Mouse (Mus musculus): ENCODE results near the gene Rpl29. TPM values are rescaled to one million over a fixed set of nuclear protein-coding genes. Genes with fewer than 3 reads are reported as not detected.

Rpl29 gene
- polyA plus RNA-seq, 1 experiment from 2014 or later: 845 TPM

DNA sequence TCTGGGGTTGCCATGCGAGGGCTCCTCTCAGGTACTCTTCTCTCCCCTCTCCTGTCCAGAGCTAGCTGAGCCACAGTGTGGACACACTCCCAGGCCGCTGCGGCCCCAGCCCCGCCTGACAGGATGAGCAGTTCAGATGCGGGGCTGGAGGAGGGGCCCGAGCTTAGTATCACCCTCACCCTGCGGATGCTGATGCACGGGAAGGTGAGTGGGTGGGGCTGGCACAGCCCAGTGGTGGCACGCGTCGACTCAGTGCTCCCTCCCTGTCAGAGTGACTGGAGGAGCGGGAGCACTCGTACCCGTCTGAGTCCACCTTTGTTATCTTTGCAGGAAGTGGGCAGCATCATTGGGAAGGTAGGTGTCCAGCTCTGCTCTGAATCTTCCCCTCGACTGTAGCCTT, 30.7 kb downstream of the Rpl29 start:
- Histone ChIP-seq H3K4me3 (no peak overlapping the region), H3K4me2 (no peak overlapping the region), H3K9ac (peak overlapping the region; percentile 21; the same call in 1 of the 2 replicates), H3K4me1 (peaks cover 72% of the 10 kb centered on the region), H3K9me3 (replicated peaks) (no peaks in the 10 kb centered on the region), H3K36me3 (ENCODE audit: poor library complexity, severe bottlenecking) (peaks cover 71% of the 10 kb centered on the region), H3K27ac (peak overlapping the region; percentile 51), H3K27me3 (no peaks in the 10 kb centered on the region; the same call in 1 of the 2 replicates)
- 83% methylated on average over 15 of the region's 15 CpGs for WGBS
- no peak for ATAC-seq

DNA sequence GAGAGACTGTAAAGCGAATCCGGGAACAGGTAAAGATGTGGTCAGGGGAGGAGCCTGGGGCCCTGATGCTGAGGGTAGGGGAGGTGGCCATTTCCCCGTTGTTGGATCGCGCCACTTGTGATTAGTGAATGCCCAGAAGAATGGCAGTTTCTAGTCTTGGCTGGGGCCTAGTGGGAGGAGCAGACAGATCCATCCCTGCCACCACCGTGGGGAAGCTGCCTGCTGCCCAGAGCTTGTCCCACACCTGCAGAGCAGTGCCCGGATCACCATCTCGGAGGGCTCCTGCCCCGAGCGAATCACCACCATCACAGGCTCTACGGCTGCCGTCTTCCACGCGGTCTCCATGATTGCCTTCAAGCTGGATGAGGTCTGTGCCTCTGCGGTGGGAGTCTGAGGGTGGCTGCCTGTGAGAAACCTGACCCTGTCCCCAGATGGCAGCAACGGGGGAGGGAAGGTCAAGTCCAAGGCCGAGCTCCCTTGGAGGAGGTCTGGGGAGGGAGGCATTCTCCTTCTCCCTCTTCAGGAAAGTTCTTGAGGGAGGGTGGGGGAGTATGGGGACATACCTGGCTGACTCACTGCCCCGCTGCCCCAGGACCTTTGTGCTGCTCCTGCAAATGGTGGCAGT, 31.3 kb downstream of the Rpl29 start:
- 81% methylated on average over 18 of the region's 18 CpGs for WGBS
- no peaks in the 10 kb centered on the region; the same call in 1 of the 2 replicates for H3K27me3 ChIP-seq
- H3K9me3 ChIP-seq (replicated peaks): no peaks in the 10 kb centered on the region
- H3K36me3 ChIP-seq (ENCODE audit: poor library complexity, severe bottlenecking): peaks cover 71% of the 10 kb centered on the region
- H3K4me3 ChIP-seq: no peak overlapping the region
- no peak overlapping the region for H3K4me2 ChIP-seq
- H3K9ac ChIP-seq: no peak overlapping the region; the same call in 1 of the 2 replicates
- H3K27ac ChIP-seq: no peak overlapping the region
- ATAC-seq: no peak
- H3K4me1 ChIP-seq: peaks cover 72% of the 10 kb centered on the region

DNA sequence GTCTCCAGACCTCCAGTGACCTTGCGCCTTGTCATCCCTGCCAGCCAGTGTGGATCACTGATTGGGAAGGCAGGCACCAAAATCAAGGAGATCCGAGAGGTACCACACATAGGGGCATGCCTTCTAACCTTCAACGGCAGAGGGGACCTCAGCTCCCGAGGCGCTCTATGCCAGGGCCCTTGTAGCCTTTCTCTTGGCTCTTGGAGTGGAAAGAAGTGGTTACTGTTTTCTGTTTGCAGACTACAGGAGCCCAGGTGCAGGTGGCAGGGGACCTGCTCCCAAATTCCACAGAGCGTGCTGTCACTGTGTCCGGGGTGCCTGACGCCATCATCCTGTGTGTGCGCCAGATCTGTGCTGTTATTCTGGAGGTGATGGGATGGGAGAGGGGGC, 31.8 kb downstream of the Rpl29 start:
- Histone ChIP-seq H3K9ac (no peak overlapping the region), H3K4me2 (no peak overlapping the region), H3K36me3 (ENCODE audit: poor library complexity, severe bottlenecking) (peaks cover 71% of the 10 kb centered on the region), H3K27me3 (no peaks in the 10 kb centered on the region; the same call in 1 of the 2 replicates), H3K4me1 (peaks cover 72% of the 10 kb centered on the region), H3K4me3 (no peak overlapping the region), H3K27ac (no peak overlapping the region), H3K9me3 (replicated peaks) (no peaks in the 10 kb centered on the region)
- ATAC-seq: no peak
- WGBS: 96% methylated on average over 9 of the region's 9 CpGs

DNA sequence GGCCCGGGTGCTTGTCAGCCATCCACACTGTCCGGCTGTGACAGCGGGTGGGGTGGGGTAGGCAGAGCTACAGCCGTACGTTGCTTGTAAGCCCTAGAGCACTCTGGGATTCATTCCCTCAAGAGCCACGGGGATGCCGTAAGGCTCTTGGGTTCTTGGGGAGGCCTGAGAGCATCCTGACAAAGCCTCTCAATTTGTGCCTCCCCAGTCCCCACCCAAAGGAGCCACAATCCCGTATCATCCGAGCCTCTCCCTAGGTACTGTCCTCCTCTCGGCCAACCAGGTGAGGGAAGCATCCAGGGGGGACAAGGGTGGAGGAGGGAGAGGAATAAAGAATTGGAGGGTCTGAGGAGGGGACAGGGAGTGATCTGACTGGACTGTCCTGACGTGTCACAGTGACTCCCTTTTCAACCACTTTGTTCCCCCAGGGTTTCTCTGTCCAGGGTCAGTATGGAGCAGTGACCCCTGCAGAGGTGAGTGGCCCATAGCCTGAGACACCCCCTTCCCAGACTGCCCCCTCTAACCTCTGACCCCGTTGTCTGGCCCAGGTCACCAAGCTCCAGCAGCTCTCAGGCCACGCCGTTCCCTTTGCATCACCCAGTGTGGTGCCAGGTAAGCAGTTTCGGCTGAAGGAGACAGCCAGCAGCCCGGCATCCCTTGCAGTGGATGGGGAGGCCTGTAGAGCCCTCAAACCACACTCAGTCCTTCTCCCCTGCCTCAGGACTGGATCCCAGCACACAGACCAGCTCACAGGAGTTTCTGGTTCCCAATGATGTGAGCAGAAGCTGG, 32.6 kb downstream of the Rpl29 start:
- H3K27me3 ChIP-seq: no peaks in the 10 kb centered on the region; the same call in 1 of the 2 replicates
- no peak overlapping the region for H3K9ac ChIP-seq
- H3K4me3 ChIP-seq: no peak overlapping the region
- no peak for ATAC-seq
- H3K4me1 ChIP-seq: peaks cover 67% of the 10 kb centered on the region
- H3K4me2 ChIP-seq: no peak overlapping the region
- 85% methylated on average over 16 of the region's 16 CpGs for WGBS
- H3K36me3 ChIP-seq (ENCODE audit: poor library complexity, severe bottlenecking): peaks cover 65% of the 10 kb centered on the region
- no peak overlapping the region for H3K27ac ChIP-seq
- H3K9me3 ChIP-seq (replicated peaks): no peaks in the 10 kb centered on the region

DNA sequence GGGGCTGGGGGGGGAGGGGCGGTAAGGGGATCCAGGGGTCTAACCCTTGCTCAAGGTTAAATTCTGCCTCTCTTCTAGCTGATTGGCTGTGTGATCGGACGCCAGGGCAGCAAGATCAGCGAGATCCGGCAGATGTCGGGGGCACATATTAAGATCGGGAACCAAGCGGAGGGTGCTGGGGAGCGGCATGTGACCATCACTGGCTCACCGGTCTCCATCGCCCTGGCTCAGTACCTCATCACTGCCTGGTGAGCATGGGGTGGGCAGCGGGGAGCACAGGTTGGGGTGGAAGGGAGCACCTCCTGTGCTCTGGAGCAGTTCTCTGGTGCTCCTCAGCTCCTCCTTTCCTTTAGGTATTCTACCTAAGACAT, 33.2 kb downstream of the Rpl29 start:
- Histone ChIP-seq H3K4me2 (no peak overlapping the region), H3K27ac (no peak overlapping the region), H3K9ac (no peak overlapping the region), H3K4me1 (peaks cover 61% of the 10 kb centered on the region), H3K27me3 (no peaks in the 10 kb centered on the region; the same call in 1 of the 2 replicates), H3K36me3 (ENCODE audit: poor library complexity, severe bottlenecking) (peaks cover 59% of the 10 kb centered on the region), H3K4me3 (no peak overlapping the region), H3K9me3 (replicated peaks) (no peaks in the 10 kb centered on the region)
- no peak for ATAC-seq
- 89% methylated on average over 12 of the region's 12 CpGs for WGBS

DNA sequence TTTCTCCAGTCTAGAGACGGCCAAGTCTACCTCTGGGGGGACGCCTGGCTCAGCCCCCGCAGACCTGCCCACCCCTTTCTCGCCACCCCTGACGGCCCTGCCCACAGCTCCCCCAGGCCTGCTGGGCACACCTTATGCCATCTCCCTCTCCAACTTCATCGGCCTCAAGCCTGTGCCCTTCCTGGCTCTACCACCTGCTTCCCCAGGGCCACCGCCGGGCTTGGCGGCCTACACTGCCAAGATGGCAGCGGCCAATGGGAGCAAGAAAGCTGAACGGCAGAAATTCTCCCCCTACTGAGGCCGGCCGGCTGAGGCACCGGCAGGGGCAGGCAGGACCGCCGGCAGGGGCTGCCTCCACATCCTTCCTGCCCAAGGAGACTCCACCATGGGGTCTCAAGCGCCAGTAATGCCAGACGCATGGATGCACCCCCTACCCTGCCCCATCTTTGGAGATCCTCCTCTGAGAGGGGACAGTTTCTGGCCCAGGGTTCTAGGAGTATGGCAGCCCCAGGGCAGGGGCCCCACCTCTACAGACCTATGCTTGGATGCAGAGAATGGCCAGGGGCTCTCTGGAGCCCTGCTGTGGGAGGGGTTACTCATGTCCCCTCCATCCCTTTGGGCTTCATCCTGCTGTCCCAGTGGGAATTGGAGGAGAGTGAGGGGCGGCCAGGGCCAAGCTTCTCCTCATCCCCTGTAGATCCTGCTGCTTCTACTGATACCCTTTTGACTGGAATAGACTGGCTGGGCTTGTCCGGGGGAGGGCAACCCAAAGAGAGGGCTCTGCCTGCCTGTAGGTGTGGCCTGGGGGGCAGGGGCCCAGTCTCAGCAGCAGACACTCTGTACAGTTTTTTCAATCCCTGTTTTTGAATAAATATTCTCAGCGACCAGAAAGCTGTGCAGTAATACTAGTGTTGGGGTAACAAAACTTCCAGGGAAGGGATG, 34.1 kb downstream of the Rpl29 start:
- peaks cover 50% of the 10 kb centered on the region for H3K36me3 ChIP-seq (ENCODE audit: poor library complexity, severe bottlenecking)
- H3K4me1 ChIP-seq: peaks cover 51% of the 10 kb centered on the region
- no peak overlapping the region for H3K4me2 ChIP-seq
- H3K27ac ChIP-seq: no peak overlapping the region
- ATAC-seq: no peak
- 81% methylated on average over 21 of the region's 21 CpGs for WGBS
- H3K9ac ChIP-seq: peak overlapping the region; percentile 35; the same call in 1 of the 2 replicates
- H3K27me3 ChIP-seq: no peaks in the 10 kb centered on the region; the same call in 1 of the 2 replicates
- H3K4me3 ChIP-seq: no peak overlapping the region
- H3K9me3 ChIP-seq (replicated peaks): no peaks in the 10 kb centered on the region

DNA sequence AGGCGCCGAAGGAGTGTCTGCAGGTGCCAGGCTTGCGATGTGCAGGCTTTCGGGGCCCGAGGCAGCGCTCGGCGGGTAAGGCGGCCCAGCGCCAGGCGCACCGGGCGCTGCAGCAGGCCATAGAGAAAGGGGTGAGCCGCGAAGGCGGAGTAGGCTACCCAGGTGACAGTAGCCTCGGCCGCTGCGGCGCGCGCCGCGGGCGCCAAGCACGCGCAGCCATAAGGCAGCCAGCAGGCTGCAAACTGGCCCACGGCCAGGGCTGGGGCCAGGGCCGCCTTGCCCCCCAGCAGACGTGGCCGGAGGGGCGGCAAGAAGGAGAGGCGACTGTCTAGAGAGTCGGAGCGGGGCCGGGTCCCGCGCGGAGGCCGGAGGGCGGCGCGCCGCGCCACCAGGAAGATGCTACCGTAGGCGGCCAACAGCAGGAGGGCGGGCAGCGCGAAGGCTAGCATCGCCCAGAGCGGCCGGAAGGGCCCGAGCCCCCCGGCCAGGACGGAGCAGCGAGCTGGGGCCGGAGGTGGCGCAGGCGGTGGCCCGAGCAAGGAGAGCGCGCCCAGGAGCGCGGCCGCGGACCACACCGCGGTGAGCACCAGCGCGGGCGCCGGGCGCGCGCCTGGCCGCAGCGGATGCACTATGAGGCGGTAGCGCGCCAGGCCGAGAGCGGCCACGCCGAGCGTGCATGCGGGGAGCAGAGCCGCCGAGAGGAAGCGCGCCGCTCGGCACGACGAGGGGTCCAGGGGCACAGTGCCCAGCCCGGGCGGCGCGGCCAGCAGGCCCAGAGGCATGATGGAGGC, 35.7 kb downstream of the Rpl29 start:
- Histone ChIP-seq H3K36me3 (ENCODE audit: poor library complexity, severe bottlenecking) (peaks cover 46% of the 10 kb centered on the region), H3K27me3 (no peaks in the 10 kb centered on the region; the same call in 1 of the 2 replicates), H3K4me1 (peaks cover 36% of the 10 kb centered on the region), H3K4me3 (peak overlapping the region; percentile 50), H3K9ac (peak overlapping the region; percentile 79), H3K4me2 (peak overlapping the region; percentile 95), H3K9me3 (replicated peaks) (no peaks in the 10 kb centered on the region), H3K27ac (peak overlapping the region; percentile 70)
- 2% methylated on average over 99 of the region's 99 CpGs for WGBS
- peak; percentile 81 for ATAC-seq

DNA sequence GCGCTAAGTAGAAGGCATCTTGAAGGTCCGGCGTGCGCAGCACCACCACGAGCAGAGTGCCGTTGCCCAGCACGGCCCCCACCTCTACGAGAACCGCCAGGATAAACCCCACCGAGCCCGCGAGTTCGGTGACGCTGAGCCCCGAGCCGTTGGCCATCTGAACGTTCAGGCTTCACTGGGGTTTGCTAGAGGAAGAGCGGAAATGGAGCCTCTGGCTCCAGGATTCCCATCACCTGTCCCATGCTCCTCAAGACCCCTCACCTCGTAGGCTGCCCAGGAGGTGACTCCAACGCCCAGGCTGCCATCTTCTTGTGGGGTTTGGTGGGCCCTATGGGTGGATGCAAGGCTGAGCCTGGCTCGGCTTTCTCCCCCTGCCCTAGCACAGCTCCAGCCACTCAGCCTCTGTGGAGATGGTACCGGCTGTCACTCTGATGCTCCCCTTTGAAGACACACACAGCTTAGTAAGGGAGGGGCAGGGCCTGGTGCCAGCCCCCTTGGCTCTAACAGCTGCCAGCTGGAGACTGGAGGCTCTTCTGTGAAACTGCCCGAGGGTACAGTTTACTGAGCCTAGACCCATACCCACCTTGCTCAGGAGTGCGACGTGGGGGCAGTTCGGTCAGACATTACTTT, 36.4 kb downstream of the Rpl29 start, which contains the start of gene Gpr62:
Gene Gpr62, minus strand, starts transcription at position 368 of the 630 bp plus-strand sequence.
- H3K9me3 ChIP-seq (replicated peaks): no peaks in the 10 kb centered on the region
- H3K4me3 ChIP-seq: peak within 1 kb of the TSS; percentile 50
- H3K9ac ChIP-seq: peak within 1 kb of the TSS; percentile 79
- peak within 1 kb of the TSS; percentile 70 for H3K27ac ChIP-seq
- H3K36me3 ChIP-seq (ENCODE audit: poor library complexity, severe bottlenecking): peaks cover 39% of the 10 kb centered on the region
- H3K4me1 ChIP-seq: peaks cover 28% of the 10 kb centered on the region
- peak; percentile 64 for ATAC-seq
- WGBS: 26% methylated on average over 26 of the region's 26 CpGs
- H3K4me2 ChIP-seq: peak within 1 kb of the TSS; percentile 95
- H3K27me3 ChIP-seq: no peaks in the 10 kb centered on the region; the same call in 1 of the 2 replicates

DNA sequence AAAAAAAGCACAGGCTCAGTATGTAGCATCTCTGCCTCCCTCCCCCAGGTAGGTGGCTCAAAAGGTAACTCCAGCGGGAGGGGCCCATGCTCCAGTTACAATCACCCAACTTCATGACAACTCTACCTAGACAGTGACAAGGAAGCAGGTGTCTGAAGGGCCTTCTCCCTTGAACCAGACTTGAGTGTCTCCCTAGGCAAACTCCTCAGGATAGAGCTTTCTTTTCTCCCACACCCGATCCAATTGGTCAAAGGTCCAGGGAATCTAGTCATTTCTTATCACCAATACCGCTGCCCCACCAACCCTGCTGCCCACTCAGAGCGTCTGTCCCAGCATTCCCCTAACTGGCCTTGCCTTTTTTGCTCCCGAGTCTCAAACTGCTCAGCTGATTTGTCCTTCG, 37.5 kb downstream of the Rpl29 start:
- Histone ChIP-seq H3K4me3 (no peak overlapping the region), H3K9ac (no peak overlapping the region), H3K36me3 (ENCODE audit: poor library complexity, severe bottlenecking) (peaks cover 28% of the 10 kb centered on the region), H3K27ac (no peak overlapping the region), H3K9me3 (replicated peaks) (no peaks in the 10 kb centered on the region), H3K27me3 (no peaks in the 10 kb centered on the region; the same call in 1 of the 2 replicates), H3K4me1 (peaks cover 26% of the 10 kb centered on the region), H3K4me2 (no peak overlapping the region)
- no peak for ATAC-seq
- WGBS: 88% methylated on average over 6 of the region's 6 CpGs

DNA sequence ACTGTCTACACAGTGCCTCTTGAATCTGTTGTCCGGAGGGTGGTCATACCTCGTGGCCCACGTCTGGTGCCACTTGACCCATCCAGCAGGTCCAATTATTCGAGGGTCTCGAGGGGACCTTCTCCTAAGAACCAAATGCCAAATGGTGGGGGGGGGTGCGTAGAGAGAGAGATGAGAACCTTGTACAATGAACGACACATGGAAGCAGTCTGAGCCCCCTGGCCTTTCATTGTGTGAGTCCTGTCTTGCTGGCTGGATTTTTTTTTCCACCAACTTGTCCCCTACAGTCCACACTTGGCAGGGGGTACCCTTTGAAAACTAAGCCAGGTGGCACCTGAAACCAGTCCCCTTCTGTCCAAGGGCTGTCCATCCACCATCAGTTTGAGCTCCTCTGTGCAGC, 38.5 kb downstream of the Rpl29 start:
- Histone ChIP-seq H3K36me3 (ENCODE audit: poor library complexity, severe bottlenecking) (peaks cover 18% of the 10 kb centered on the region), H3K27me3 (no peaks in the 10 kb centered on the region; the same call in 1 of the 2 replicates), H3K9me3 (replicated peaks) (no peaks in the 10 kb centered on the region), H3K27ac (no peak overlapping the region), H3K9ac (no peak overlapping the region), H3K4me2 (no peak overlapping the region), H3K4me1 (peaks cover 28% of the 10 kb centered on the region), H3K4me3 (no peak overlapping the region)
- 92% methylated on average over 7 of the region's 7 CpGs for WGBS
- no peak for ATAC-seq

DNA sequence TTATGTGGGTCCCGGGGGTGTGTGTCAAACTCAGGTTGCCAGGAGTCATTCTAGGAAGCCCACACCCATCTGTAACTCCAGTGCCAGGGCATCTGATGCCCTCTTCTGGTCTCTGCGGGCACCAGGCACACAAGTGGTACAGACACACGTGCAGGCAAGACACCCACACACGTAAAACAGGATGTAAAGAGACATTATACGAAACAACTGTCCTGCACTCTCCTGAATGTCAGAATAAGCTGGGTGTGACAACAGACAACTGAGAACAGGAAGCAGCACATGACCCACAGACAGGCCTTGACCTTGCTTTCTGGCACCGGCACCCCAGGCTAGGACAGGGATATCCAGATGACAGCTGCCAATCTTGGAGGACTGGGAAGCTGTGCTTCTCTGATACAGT, 40.1 kb downstream of the Rpl29 start:
- H3K4me1 ChIP-seq: peaks cover 28% of the 10 kb centered on the region
- 80% methylated on average over 6 of the region's 6 CpGs for WGBS
- H3K9ac ChIP-seq: no peak overlapping the region
- ATAC-seq: no peak
- no peaks in the 10 kb centered on the region for H3K9me3 ChIP-seq (replicated peaks)
- peaks cover 3% of the 10 kb centered on the region; the same call in 1 of the 2 replicates for H3K36me3 ChIP-seq (ENCODE audit: poor library complexity, severe bottlenecking)
- no peak overlapping the region for H3K4me3 ChIP-seq
- no peak overlapping the region for H3K27ac ChIP-seq
- no peak overlapping the region for H3K4me2 ChIP-seq
- no peaks in the 10 kb centered on the region for H3K27me3 ChIP-seq

Measured in forebrain, embryonic 13.5 days (tissue).